In the genomic region with DNA sequence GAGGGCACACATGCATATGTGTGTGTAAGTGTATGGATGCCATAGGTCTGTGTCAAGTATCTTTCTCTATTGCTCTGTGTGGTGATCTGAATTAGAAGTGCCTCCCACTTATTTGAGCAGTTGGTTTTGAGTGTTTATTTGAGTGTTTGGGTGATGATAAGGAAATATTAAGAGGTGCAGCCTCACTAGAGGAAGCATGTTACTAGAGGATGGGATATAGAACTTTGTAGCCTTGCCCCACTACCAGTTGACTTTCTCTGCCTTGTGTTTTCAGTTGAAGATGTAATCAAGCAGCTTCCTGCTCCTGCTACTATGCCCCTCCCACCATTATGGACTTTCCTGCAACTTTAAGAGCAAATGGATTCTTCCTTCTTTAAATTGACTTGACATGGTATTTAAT, we compare ENCODE assay signal across 20 mouse cellular contexts.
"Had no signal": no experiment of that assay in that cellular context is flagged by ENCODE, and none has a peak within 500 bp of the region (broad histone marks: within the 10 kb centered on the region; RNA-seq: fewer than 3 reads in every experiment).

No protein-coding gene starts in this region.

- H3K4me3 ChIP-seq: megakaryocyte, embryonic 14.5 days; midbrain, embryonic 10.5 days; midbrain, embryonic 12.5 days; myocyte; neural tube, embryonic 13.5 days; neural tube, embryonic 15.5 days had no signal

- ATAC-seq: midbrain, embryonic 16.5 days had no signal

- DNase-seq: lung, adult 18-20 months; lung, embryonic 14.5 days; lung, postnatal 10 days; lung, postnatal 4 days; midbrain, embryonic 14.5 days; retina, postnatal 1 day; right cerebral cortex, adult 18-20 months; right cerebral cortex, postnatal 25 days; right cerebral cortex, postnatal 4 days; spleen, adult 18-20 months; thymus, adult 18-20 months; thymus, postnatal 14 days; thymus, postnatal 36 days had no signal

- H3K36me3 ChIP-seq: midbrain, embryonic 10.5 days; midbrain, embryonic 12.5 days; neural tube, embryonic 13.5 days; neural tube, embryonic 15.5 days had no signal

- H3K4me1 ChIP-seq: midbrain, embryonic 10.5 days; midbrain, embryonic 12.5 days; neural tube, embryonic 13.5 days; neural tube, embryonic 15.5 days had no signal

- H3K27me3 ChIP-seq: megakaryocyte, embryonic 14.5 days; midbrain, embryonic 12.5 days; neural tube, embryonic 13.5 days; neural tube, embryonic 15.5 days had no signal

- H3K9me3 ChIP-seq: megakaryocyte, embryonic 14.5 days; midbrain, embryonic 10.5 days; midbrain, embryonic 12.5 days; neural tube, embryonic 13.5 days; neural tube, embryonic 15.5 days had no signal
